Mouse (Mus musculus) embryonic fibroblast, embryonic 13.5 days (primary cell): ENCODE measurements around the gene Acad9.

Experiments used
- CTCF ChIP-seq: IDR thresholded peaks from 2 replicates; pipeline ENCODE4 v1.5.1; 2011; ENCODE audit warnings: mild to moderate bottlenecking, control low read depth, low read length, moderate library complexity, borderline replicate concordance; ENCODE audit not compliant: insufficient read depth
- POLR2A ChIP-seq: IDR thresholded peaks from 2 replicates; pipeline ENCODE4 v1.6.1; 2011; ENCODE audit warnings: low read depth, mild to moderate bottlenecking, control low read depth, low read length, moderate library complexity

DNA sequence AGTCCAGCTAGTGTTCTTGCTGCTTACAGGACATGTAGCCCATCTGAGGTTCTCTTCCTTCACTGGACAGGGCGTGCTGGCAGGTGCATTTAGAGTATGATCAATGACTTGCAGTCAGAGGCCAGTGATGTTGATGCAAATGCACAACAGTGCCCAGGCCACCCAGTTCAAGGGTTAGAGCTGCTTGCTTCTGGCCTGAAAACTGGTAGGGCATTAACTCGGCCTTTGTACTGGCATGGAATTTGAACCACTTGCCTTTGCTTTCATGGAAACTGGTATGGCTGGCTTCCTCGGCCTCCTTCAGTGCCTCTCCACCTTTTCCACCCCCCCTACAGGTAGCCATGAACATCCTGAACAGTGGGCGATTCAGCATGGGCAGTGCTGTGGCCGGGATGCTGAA, 14.1 kb downstream of the Acad9 start:
- no peak for TF ChIP-seq CTCF
- TF ChIP-seq POLR2A: no peak
